Mouse (Mus musculus) lung, postnatal 0 days (tissue): Measurements from ENCODE around the gene Chd6.

Experiments
- CTCF ChIP-seq: IDR thresholded peaks from 2 replicates; pipeline ENCODE4 v1.5.1; 2016; ENCODE audit warnings: antibody characterized with exemption, mild to moderate bottlenecking
- EP300 ChIP-seq: IDR thresholded peaks from 2 replicates; pipeline ENCODE4 v1.6.1; 2016; ENCODE audit warnings: antibody characterized with exemption, mild to moderate bottlenecking, control low read depth

GRCm38 (mm10) chr2:160955331-160955730 is 153.5 kb downstream of the Chd6 start:
- peak; percentile 43; the same call in 1 of the 2 replicates for TF ChIP-seq CTCF
- no peak for TF ChIP-seq EP300
